Mouse (Mus musculus) MEL-GATA-1-ER (cell line): ENCODE results near the gene Nyap1.
"Not testable (repeated sequence)": the region's sequence is repeated elsewhere in the genome, so short reads cannot be mapped to it uniquely, and the experiment has no call there.

Experiments
- DNase-seq: peaks from one replicate; pipeline ENCODE4 v3.0.0-alpha.2; 2012; ENCODE audit warnings: low read depth; ENCODE audit errors: extremely low read depth

Gene Nyap1

DNA sequence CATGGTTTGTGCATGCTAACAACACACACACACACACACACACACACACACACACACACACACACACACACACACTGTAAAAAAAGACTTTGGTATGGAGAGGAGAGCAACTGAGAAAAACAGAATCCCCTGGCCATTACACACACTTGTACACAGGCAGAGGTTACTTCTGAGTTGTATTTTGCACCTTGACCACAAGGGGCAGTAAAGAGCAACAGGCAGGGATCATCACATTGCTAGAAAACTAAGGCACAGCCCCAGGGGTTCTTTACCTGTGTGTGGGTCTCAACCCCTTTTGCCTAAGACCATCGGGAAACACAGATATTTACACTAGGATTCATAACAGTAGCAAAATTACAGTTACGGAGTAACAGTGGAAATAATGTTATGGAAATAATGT is 29.3 kb upstream of the Nyap1 start:
- DNase-seq, result no peak

DNA sequence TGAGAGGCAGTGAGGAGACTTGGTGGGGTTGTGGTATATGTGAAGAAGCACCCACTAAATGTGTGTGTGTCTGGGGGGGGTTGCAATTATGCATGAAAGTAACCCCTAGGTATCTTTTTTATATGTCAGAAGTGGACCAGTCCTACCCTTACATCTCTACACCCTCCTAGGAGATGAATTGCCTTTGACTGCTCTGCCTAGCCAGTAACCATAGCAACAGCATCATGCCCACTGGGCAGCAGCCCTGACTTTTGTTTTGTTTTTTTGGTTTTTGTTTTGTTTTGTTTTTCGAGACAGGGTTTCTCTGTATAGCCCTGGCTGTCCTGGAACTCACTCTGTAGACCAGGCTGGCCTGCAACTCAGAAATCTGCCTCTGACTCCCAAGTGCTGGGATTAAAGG is 27.1 kb upstream of the Nyap1 start:
- DNase-seq, result no peak

DNA sequence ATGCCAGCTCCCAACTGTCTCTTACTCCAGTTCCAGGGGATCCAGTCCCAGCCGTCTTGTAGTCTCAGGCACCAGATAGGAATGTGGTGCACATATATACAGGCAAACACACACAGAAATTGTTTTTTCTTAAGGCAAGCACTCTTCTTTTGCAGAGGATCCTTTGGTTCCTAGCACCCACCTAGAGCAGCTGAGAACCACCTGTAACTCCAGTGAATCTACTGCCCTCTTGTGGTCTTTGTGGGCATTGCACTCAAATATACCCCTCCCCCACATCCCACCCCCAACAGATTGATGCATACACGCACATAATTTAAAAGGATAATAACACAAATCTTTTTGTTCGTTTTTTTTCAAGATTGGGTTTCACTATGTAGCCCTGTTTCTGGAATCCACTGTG is 24.9 kb upstream of the Nyap1 start:
- DNase-seq, result no peak

DNA sequence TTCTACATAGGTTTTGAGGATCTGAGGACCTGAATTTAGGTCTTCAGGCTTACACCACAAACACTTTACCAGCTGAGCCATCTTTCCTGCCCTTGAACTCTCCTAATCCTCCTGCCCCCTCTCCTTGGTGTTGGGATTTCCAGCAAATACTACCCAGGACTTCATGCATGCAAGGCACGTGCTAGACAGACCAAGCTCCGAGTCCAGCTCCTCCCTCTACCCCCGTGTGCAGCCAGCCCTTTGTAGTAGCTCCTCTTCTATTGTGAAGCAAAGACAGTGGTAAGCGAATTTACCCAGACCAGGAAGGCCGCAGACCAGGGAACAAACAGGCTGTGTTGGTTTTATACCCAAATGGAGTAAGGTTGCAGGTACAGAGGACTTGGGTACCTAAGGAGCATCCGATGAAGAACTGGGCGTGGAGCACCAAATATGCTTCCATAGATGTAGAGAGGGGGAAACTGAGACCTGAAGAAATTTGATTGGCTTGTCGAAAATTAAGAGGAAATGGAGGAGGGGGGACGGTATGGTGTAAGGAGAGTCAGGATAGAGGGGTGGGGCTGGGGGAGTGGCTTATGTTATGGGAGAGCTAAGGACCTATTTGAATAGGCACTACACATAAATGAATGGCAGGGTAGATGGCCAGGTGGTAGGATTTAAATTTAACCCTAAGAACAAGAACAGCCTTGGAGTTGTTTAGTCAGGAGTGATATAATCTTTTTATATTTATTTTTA is 23.4 kb upstream of the Nyap1 start:
- DNase-seq, result no peak

DNA sequence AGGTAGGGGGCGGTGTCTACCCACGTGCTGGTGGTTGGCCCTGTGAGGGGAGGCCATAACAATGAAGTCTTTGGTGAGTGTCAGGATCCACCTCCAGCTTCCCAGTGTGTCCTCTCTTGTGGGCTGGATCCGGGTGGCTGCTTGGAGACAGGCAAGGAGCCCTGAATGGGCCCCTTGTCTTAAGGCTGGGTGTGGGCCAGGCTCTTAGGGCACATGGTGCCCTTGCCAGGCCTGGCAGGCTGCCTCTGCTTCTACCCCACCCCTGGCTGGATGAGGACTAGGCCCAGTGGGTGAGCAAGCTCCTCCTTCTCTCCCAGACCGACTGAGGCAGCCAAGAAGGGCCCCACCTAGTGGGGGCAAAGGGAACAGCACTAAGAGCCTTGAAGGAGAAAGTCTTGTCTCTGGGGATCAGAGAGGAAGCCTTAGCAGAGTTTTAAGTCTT is 18.6 kb upstream of the Nyap1 start:
- DNase-seq, result no peak

DNA sequence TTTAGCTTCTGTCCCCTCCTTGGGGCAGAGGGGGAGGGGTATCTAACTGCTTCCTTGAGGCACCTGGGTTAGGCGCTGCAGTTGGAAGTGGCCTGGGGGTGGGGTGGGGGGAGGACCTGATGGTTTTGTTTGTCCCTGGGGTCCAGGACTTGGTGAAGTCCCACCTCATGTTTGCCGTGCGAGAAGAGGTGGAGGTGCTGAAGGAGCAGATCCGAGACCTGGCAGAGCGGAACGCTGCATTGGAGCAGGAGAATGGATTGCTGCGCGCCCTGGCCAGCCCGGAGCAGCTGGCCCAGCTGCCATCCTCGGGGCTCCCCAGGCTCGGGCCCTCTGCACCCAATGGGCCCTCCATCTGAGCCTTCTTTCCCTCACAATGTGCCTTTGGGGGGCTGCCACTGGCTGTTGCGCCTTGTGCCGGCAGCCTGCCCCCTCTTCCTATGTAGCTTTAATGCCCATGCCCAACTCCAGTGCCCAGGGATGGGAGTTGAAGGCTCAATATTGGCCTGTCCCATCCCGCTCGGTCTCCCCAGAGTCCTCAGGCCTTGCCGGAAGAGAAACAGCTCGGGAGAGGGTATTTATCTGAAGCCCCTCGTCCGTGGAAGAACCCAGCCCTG is 17.6 kb upstream of the Nyap1 start:
- no peak for DNase-seq

DNA sequence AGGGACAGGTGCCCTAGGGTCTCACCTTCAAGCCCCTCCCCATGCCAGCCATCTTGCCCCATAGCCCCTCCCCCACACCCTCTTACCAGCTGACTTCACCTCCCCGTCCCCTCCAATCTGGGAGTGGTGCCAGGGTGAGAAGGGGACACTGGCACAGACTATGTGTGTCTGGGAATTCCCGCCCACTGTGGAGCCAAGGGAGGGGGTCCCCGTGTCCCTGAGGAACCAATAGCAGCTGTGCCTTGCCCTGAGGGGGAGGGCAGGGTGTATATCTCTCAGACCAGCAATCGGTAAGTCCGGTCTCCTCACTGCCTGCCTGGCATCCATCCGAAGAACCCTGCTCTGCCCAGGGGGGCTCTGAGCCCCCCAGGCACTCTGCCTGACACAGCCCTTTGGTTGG is 16.5 kb upstream of the Nyap1 start:
- no peak for DNase-seq

DNA sequence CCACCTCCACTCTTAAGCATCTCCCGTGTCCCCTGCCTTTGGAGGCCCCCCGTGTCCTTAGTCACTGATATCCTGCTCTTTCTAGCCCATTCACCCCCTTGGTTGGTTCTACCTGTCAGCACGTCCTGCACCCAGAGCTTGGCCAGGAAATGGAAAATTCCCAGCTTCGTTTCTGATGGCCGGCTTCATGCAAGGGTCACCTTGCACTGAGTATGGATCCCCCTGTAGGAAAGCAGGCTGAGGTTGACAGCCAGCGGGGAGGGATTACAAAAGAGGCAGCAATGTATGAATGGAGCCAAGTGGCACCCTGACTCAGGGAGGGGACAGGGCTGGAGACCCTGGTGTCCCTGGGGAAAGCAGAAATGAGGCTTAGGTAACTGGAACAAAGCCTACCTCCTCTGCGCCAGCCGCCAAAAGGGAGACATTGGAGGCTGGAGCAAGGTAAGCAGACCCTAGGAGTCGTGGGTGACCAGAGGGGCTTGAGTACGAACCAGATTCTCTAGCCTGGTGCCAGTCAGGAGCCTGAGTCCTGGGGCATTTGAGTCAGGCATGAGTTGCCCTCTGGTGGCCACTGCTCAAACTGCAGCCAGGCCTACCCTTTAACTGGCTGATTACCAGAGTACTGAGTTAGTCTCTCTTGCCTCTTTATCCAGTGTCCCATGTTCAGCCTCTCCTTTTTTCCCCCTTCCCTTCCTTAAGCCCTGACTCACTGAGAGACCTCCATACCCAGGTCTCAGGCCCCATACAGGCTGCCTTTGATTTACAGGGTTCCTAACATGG is 15.7 kb upstream of the Nyap1 start:
- DNase-seq, result no peak

DNA sequence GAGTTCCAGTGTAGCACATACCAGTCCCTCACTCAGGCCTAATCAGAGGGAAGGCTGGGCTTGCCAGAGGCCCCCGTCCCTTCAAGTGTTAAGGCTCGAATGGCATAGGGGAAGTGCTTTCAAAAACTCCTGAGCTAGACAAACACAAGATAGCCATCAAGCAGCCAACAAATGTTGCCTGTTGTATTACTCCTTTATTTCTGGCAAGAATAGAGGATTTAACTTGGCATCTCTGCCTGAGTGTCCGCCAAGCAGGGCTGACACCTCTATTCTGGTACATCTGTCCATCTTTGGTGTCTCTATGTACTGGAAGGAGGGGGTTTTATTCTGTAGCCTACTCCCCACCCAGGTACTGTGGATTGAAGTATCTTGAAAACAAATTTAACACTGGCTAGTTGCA is 14.7 kb upstream of the Nyap1 start:
- no peak for DNase-seq

DNA sequence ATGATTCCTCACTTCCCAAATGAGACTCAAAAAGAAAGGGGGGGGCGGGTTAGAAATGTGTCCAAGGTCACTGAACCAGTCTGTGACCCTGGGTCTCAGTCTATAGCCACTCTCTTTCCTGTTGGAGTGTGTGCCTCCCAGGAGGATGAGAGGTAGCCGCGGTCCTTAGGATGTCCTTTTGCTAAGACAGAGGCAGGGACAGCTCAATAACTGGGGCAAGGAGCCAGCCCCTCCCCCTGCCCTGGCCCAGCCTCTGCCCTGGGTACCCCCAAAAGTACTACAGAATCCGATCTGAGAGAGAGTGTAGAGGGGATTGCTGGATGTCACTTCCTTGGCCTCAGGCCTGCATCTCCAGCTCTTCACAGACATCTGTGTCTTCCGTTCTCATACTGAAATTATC is 14.0 kb upstream of the Nyap1 start:
- no peak for DNase-seq

DNA sequence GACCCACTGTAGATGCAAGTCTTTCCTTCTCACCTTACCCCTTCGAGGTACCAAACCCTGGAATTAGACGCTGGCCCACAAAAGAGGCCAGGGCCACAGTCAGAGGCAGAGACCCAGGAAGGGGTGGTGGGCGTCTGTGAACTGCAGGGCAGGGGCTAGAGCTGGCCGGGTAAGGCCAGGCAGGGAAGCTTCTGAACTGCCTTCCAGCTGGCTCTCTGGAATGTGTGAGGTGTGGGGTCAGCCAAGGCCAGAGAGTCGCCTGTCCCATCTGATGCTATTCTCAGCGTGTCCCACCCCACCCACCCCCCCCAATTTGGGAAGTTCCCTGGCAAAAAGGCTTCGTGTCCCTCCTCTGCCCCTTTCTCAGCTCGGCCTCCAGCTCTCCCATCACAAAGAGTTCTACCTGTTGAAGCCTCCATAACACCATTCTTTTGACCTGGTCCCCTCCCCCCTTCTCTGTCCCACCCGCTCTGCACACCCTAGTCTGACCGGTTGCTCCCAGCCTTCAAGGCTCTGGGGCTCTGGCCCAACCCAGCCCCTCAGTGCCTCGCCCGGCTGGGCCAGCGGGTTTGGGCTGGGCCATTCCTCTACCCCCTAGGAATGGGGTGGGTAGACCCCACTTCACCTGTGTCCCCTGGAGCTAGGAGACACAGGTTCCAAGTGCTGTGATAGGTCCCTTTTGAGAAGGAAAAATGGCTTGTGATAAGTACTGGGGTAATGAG is 11.9 kb upstream of the Nyap1 start:
- DNase-seq, result no peak

DNA sequence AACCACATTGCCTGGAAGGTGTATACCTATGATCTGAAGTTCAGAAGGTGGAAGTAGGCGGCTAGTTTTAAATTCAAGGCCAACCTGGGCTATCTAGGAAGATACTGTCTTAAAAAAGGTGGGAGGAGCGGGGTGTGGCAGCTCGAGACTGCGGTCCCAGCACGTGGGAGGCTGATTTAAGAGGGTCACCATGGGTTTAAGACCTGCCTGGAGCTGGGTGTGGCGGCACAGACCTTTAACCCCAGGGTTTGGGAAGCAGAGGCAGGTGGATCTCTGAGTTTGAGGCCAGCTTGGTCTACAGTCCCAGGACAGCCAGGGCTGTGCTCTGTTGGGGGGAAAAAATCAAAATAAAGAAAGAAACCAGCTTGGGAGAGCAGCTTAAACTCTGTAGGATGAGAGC is 10.6 kb upstream of the Nyap1 start:
- no peak for DNase-seq

DNA sequence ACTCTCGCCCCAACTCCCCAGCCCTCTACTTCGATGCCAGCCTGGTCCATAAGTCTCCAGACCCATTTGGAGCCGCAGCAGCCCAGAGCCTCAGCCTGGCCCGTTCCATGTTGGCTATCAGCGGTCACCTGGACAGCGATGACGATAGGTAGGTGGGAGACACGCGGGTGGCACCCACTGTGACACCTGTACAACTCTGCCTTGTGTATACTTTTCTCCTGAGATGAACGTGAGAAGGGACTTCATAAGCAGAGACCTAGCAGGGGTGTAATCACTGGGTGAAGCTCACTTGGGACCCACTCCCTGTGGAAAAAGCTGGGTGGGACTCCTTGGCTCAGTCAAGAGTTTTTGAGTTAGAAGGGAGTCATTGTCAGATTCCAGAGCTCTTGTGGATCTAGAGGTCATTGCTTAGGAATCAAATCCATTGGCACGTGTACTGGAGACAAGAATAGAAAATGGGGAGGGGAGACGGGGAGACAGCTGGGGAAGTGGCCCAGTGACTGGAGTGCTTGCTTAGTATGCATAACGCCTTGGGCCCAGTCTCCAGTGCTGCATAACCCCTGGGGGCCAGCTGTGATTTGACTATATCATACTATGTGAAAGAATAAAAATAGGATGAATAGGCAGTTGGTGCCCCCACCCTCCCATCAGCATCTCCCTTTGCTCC is 9.9 kb upstream of the Nyap1 start:
- no peak for DNase-seq

DNA sequence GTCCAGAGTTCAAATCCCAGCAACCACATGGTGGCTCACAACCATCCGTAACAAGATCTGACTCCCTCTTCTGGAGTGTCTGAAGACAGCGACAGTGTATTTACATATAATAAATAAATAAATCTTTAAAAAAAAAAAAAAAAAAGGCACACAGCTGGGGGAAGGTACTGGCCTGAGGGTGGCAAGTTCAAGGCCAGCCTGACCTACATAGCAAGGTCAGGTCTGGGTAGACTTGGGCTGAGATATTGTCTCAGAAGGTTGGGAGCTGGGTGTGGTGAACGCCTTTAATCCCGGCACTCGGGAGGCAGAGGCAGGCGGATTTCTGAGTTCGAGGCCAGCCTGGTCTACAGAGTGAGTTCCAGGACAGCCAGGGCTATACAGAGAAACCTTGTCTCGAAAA is 8.8 kb upstream of the Nyap1 start:
- DNase-seq, result not testable (repeated sequence)

DNA sequence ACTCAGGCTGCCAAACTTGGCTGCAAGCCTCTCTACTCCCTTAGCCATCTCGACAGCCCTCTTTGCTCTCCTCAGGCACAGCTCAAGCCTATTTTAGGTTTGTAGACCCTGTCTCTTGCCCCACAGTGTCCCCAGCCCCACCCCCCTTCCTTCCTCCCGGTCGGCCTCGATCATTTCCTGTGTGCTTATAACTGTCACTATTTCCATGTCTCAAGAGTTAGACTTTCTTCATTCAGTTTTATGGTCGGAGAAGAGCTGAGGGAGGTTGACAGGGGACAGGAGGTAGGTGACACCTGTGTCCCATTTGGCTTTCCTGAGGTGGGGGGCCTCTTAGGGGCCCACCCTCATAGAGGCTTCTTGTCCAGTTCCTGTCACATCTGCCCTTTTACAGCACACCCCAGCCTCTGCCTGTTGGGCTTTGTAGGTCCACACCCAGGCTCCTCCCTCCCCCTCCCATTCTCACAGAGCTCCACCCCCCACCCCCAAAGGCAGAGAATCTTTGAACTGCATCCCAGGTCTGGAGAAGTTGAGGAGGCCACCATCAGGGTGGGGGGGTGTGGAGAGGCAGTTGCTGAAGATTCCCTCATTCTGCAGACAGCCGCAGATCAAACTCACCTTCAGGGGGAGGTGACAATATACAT is 7.9 kb upstream of the Nyap1 start:
- DNase-seq, result no peak

DNA sequence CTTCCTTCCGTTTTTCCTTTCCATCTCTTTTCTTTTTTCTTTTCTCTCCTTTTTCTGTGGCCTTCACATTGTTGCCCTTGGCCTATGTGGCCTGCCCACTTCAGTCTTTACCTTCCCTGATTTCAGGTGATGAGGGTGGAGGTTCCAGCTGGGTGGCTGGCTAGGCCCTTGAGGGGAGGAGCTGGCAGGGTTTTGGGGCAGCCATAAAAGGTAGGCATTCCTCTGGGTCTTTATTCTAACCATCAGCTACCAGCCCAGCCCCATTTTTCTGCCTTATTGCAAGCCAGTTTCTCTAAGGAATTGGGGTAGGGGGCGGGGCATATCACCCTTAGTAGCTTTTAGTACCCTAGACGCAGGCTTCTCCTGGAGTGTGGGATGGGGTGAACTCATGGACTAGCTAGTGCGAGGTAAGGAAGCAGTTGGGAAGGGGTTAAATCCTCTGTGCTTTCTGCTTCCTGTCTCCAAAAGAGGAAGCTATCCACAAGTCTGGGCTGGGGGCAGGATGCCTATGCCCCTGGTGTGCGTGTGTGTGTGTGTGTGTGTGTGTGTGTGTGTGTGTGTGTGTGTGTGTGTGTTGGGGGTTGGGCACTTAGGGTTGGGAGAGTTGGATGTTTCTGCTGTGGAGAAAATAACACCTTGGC is 6.8 kb upstream of the Nyap1 start:
- peak; percentile 76 for DNase-seq

DNA sequence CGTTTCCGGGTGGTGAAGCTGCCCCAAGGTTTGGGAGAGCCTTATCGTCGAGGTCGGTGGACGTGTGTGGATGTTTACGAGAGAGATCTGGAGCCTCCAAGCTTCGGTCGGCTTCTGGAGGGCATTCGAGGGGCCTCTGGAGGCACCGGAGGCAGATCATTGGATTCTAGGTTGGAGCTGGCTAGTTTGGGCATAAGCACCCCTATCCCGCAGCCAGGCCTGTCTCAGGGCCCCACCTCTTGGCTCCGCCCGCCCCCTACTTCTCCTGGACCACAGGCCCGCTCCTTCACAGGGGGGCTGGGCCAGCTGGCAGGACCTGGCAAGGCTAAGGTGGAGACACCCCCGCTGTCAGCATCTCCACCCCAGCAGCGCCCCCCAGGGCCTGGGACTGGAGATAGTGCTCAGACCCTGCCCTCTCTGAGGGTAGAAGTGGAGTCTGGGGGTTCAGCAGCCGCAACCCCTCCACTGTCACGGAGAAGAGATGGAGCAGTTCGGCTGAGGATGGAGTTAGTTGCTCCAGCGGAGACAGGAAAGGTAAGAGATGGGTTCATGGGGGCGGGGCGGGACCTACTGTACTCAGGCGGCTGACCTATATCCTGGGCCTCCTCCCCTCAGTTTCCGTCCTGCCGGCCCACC is 6.0 kb upstream of the Nyap1 start:
- DNase-seq, result no peak

DNA sequence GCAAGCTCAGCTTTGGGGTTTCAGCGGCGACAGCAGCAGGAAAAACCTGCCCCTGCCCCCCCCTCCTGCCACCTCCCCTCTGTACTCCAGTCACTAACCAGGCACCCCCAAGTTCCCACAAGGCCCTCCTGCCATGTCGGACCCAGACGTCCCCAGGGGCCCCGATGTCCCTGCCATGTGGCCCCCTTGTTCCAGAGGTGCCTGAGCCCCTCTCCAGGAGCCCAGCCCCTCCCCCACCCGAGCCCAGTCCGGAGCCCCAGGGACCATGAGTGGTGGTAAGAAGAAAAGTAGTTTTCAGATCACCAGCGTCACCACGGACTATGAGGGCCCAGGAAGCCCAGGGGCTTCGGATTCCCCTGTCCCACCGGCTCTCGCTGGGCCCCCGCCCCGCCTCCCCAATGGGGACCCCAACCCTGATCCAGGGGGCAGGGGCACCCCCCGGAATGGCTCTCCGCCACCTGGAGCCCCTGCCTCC is 5.5 kb upstream of the Nyap1 start:
- no peak for DNase-seq

DNA sequence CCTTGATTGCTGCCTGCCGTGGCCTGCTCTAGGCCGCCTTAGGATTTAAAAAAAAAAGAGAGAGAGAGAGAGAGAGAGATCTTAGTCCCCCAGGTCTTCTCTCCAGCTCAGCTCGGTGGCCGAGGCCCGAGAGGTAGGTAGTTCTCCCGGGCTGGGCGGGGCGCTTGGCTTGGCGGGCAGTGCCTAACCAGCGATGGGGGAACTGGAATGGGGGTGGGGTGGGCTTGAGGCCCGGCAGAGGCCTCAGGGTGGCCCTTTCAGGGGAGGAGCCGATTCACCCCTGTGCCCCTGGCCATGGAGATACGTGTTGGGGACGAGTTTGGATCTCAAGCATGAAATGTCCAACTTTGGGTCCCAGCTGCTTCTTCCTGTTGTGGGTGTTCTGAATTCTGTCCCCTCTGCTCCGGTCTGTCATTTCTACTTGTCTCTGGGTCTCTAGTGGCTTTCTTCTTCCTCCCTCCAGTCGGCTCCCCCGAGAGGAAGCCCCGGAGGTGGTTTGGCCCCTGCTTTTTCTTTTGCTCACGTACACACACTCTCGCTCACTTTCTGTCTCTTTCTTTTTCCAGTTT is 5.0 kb upstream of the Nyap1 start:
- DNase-seq, result peak; percentile 53
